Mouse (Mus musculus): ENCODE data around the gene Plxdc1. TPM values are rescaled to one million over a fixed set of nuclear protein-coding genes. Genes with fewer than 3 reads are reported as not detected.
A peak's percentile ranks its signal among the peaks of the same experiment; 100 is the strongest.

Gene Plxdc1
- total RNA-seq, 2 experiments from 2014 or later = 7.1 to 7.6 TPM

DNA sequence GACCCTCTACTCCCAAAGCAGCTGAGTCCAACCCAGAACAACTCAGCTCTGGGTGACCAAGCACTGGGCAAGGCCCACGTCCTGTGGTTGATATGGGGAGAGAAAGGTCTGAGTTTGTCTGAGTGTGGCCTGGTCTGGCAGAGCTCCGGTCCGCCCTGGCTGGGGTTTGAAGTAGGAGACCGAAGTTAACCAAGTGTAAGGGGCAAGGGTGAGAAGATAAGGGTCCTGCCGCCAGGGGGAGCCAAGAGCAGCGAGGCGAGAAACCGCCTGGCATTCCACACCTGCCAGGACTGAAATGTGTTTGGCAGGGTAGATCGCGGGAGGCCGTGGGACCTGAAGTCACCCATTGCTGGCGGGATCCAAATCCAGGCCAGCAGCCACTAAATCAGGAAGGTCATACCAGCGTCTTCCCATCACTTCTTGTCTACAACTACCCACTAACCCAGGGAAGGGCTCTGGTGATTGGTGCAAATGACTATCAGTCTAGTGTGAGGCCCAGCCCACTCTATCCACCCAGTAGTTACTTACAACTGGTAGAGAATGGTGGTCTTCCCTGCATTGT, 8.4 kb upstream of the Plxdc1 start:
- peak; percentile 53 to 75 for DNase-seq (ENCODE audit: low spot score in 2 of 2)

GRCm38 (mm10) chr11:97988530-97989096, 2.4 kb upstream of the Plxdc1 start:
- peak; percentile 62 to 83 for DNase-seq (ENCODE audit: low spot score in 2 of 2)

DNA sequence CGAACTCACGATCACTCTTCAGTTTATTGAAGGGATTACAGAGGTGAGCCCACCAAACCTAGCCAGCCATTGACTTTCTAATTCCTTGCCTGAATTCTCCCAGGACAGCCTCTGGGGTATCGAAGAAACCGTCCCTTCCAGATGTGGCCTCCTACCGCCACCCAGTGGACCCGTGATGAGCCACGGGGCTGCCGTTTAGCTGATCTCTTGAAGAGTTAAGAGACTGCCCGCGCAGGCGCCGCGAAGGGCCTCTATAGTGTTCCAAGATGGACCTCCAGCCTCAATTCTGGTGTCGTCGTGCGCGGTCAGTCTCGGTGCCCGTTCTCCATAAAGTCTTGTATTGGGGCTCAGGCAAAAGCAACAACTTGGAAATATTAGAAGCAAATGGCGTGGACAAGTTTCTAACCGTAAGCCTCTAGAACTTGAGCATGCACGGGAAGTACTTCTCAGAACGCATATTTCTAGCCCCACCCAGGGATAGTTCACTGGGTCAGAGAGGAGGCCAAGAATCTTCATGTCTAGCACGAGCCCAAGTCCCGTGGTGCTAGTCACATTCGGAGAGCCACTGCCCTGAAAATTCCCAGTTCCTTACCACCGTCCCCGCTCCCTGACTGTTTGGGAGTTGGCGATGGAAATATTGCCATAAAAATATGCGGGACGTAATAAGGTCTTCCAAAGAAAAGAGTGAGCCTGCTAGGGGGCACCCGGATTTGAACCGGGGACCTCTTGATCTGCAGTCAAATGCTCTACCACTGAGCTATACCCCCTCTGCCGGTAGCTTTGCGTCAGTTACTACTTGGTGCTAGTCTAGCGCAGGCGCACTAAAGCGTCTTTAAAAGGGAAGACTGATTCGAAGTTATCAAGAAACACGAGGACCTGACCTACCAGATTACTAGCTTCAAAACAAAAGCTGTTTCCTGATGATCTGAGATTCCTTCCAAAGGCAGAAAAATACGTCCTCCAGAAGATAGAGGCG, 1.6 kb upstream of the Plxdc1 start:
- DNase-seq (ENCODE audit: low spot score in 2 of 2) = peak; percentile 86 to 93

GRCm38 (mm10) chr11:97986738-97987465, 658 bp upstream of the Plxdc1 start:
- no peak for DNase-seq (ENCODE audit: low spot score in 2 of 2)

DNA sequence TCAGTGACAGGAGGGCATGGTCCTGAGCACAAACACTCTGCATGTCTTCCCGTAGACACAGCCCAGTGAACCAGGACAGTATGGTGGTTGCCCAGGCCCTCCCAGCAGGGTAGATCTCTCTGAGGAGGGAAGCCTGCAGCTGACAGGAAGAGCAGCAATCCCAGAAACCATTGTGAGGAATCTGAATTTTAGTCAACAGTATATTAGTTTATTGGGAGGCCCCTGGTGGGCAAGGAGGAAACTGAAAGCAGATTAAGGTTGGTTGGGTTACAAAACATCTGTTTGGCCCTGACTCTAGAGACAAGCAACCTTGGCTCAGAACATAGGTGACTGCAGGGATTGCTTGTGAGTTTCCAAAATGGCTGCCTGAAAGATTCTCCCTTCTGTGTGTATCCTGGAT, 2.3 kb downstream of the Plxdc1 start:
- no peak for DNase-seq (ENCODE audit: low spot score in 2 of 2)

DNA sequence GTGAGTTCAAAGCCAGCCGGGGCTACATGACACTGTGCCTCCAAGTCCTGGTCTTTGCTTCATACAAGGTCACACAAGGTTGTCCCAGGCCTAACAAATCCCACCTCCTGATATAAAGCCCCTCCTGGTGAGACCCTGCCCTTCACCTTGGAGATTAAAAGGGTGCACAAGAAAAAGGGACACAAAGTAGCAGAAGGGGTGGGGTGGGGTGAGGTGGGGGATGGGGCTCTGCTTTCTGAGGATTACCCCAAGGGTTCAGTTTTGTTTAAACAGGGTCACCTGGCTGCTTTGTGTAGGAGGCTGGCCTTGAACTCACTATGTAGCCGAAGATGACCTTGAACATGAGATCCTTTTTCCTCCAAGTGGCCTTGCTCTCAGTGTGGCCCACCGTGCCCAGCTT, 2.7 kb downstream of the Plxdc1 start:
- DNase-seq (ENCODE audit: low spot score in 2 of 2) = no peak

DNA sequence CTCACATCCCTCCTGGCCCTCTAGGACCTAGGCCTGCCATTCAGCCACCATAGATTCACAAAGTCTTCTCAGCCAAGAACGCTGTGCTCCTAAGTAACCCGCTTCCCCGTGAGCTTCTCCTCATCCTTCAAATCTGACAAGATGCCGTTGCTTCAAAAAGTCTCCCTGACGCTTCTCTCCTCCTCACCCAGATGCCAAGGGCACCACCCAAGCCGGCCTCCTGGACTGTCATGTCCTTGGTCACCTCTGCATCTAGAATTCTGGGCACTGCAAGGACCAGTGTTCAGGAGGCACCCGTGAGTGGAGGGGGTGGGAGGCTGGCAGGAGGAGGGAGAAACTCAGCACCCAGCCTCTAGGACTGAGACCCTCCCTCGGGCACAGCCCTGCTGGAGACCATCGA, 3.5 kb downstream of the Plxdc1 start:
- no peak for DNase-seq (ENCODE audit: low spot score in 2 of 2)

DNA sequence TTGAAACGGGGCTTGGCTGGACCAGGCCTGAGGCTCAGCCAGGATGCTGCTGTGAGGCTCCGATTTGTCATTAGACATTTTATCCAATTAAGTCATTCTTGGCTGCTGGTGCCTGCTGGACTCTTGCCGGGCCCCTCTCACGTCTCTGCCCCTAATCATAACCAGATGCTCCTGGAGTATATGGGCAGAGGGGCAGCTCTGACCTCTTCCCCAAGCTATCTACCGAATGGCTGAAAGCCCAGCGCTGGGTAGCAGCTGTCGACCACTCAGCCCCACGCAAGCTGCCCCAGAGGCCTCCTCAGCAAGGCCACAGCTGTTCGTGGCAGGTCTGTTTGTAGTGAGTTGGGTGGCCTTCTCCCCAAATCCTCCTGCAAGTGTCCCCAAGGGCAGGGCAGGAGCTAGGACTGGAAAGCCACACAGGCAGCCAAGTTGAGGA, 5.7 kb downstream of the Plxdc1 start:
- peak; percentile 58 to 74 for DNase-seq (ENCODE audit: low spot score in 2 of 2)

DNA sequence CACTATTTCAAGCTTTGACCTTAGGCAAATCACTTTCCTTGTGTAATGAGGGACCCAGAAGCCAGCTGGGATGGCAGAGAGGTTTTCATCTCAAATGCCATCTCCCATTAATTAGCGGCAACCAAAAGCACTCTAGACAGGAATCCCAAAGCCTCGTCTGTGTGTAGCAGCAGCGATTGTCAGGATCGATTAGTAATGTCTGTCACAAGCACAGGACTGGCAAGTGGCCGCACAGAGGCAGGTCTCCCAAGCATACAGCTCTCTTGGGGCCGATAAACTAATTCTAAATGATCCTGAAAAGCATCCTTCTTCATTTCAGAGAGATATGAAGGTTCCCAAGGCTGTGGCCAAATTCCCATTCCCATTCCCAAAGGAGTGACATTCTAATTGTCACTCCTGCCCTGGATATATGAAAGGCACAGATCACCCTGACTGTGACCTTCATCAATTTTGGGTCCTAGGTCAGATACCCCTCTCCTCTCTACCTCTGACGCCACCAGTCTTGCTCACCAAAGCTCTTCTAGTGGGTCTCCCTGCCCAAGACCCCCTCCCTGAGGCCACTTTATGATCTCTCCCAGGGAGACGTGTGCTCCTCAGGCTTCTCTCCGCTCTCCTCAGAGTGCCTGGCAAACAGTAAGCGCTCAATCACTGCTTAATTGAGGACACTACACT, 6.3 kb downstream of the Plxdc1 start:
- no peak for DNase-seq (ENCODE audit: low spot score in 2 of 2)

GRCm38 (mm10) chr11:97978392-97978791, 7.9 kb downstream of the Plxdc1 start:
- no peak for DNase-seq (ENCODE audit: low spot score in 2 of 2)

GRCm38 (mm10) chr11:97977797-97978196, 8.4 kb downstream of the Plxdc1 start:
- DNase-seq (ENCODE audit: low spot score in 2 of 2) = no peak

- DNase-seq (ENCODE audit: low spot score in 2 of 2) = no peak
These were observed 11.5 kb downstream of the Plxdc1 start for GRCm38 (mm10) chr11:97974746-97975145.

DNA sequence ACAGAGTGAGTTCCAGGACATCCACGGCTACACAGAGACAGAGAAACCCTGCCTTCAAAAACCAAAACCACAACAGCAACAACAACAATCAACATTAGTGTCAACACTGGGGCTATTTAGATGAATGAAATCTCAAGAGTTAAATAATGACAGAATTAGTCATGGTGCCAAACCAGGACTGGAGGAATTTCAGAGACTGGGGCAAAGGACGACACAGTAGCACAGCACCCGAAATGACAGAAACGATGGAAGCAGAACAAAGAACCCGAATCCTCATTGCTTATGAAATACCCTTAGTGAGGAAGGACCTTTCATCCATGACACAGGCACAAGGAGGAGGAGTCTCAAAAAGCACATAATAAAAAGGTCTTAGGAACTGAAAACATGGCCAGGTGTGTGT, 12.1 kb downstream of the Plxdc1 start:
- DNase-seq (ENCODE audit: low spot score in 2 of 2) = no peak

DNA sequence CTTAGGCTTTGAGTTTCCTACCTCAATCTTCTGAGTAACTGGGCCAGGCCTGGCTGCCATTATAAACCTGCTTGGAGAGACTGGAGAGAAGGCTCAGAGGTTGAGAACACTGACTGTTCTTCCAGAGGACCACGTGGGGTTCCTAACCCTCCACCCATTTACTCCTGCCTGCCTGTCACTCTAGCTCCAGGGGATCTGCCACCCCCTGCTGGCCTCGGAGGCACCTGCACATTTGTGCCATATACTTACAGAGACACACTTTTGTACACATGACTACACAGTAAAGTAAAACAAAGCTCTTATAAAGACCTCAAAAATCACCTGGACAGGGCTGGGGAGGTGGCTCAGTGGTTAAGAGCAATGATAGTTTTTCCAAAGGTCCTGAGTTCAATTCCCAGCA, 13.8 kb downstream of the Plxdc1 start:
- DNase-seq (ENCODE audit: low spot score in 2 of 2) = no peak

- DNase-seq (ENCODE audit: low spot score in 2 of 2) = peak; percentile 67 to 84
These were observed 15.0 kb downstream of the Plxdc1 start for GRCm38 (mm10) chr11:97971232-97971631.

DNA sequence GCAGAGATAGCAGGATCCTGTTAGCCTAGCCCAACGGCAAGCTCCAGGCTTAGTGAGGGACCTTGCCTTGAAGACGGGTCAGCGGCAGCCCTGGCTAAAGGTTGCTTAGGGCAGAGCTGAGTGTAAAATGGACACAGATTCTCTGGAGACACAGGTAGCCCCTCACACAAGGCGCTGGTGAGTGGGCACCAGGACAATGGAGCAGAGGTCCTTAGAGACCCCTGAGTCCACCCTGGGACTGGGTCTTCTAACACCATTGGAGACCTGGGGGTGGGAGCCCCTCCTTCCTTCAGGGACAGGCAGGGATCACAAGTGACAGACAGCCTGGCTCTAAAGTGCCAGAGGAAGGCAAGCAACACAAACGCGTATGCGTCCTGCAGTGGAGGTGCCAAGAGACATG, 15.5 kb downstream of the Plxdc1 start:
- no peak for DNase-seq (ENCODE audit: low spot score in 2 of 2)

DNA sequence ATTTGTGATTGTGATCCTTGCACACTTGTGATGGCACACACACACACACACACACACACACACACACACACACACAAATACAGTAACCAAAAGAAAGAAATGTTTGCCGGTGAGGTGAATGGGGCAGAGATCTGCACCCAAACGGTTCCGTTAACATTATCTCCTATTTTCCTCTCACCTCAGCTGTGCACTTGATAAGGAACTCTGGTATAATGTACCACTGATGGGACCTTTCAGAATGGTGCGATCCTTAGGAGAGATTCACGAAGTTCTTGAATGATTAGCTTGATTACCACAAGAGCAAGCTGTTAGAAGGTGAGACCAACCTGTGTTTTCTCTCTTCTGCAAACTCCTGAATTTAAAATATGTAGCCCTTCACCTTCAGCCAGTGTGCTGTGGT, 17.9 kb downstream of the Plxdc1 start:
- no peak for DNase-seq (ENCODE audit: low spot score in 2 of 2)

GRCm38 (mm10) chr11:97967114-97967513, 19.1 kb downstream of the Plxdc1 start:
- no peak for DNase-seq (ENCODE audit: low spot score in 2 of 2)

DNA sequence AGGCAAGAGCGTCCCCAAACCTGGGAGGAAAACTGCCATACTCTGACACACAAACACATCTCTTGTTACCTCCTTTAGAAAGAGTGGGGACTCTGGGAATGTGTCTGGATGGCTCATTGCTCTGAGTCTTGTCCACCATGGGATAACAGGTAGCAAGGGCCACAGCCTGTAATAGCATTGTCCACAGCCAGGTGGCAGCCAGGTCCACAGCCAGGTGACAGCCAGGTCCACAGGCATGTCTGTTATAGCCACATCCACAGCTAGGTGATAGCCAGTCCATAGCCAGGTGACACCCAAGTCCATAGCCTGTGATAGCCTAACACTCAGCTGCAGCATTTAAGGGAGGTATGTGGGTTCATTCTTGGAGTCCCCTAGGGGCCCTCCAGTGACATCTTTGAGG, 25.3 kb downstream of the Plxdc1 start:
- no peak for DNase-seq (ENCODE audit: low spot score in 2 of 2)

DNA sequence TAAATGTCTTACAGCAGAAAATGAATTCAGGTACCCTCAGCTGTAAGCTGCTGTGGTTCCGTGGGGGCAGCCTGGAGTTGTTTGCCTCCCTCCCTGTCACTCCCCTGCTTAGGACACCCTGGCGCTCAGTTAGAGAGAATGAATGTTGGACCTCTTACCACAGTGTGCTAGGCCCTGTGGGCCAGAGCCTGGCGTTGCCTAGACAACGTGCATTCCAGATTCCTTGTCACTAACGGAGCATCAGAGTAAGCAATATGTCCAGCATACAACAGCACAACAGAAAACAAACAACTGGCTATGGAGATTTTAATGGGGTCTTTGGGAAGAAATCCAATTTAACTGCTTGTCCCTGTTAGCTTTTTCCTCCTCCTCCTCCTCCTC, 27.0 kb downstream of the Plxdc1 start:
- DNase-seq (ENCODE audit: low spot score in 2 of 2) = no peak
